Mouse (Mus musculus) heart, embryonic 16.5 days (tissue): ENCODE measurements at regions not wholly inside any gene's neighbourhood (a gene's known extent, or its start where the extent isn't known, plus 50 kb on each side); places are given as distances from the start of the nearest gene placed in this dataset.
A peak's percentile ranks its signal among the peaks of the same experiment; 100 is the strongest.

Source experiments
- ATAC-seq: fragments of 200-750 bp; cut with Nextera tagmentation; replicated peaks from 2 replicates; pipeline ENCODE4 v1.8.0; 2017; ENCODE audit warnings: moderate number of reproducible peaks; ENCODE audit not compliant: insufficient read depth, low FRiP score; ENCODE audit errors: extremely low read depth
- H3K27ac ChIP-seq: fragments of 300-500 bp; sonication (generic); 2 replicates; pipeline ENCODE4 v1.5.1; 2014; ENCODE audit warnings: mild to moderate bottlenecking, low read length, control low read depth, moderate library complexity
- H3K27me3 ChIP-seq: fragments of 300-500 bp; sonication (generic); 2 replicates; pipeline ENCODE4 v1.6.1; 2014; ENCODE audit warnings: low read length, mixed read lengths; ENCODE audit not compliant: control insufficient read depth, insufficient read depth
- H3K36me3 ChIP-seq: fragments of 300-500 bp; sonication (generic); 2 replicates; pipeline ENCODE4 v1.6.1; 2014; ENCODE audit not compliant: control insufficient read depth, insufficient read depth
- H3K4me1 ChIP-seq: fragments of 300-500 bp; sonication (generic); 2 replicates; pipeline ENCODE4 v1.6.1; 2014; ENCODE audit warnings: low read length, mixed read lengths; ENCODE audit not compliant: control insufficient read depth, insufficient read depth
- H3K4me2 ChIP-seq: fragments of 300-500 bp; sonication (generic); 2 replicates; pipeline ENCODE4 v1.6.1; 2014; ENCODE audit warnings: low read depth, mild to moderate bottlenecking, control low read depth, low read length
- H3K4me3 ChIP-seq: fragments of 300-500 bp; sonication (generic); 2 replicates; pipeline ENCODE4 v1.5.1; 2014; ENCODE audit warnings: mild to moderate bottlenecking, control low read depth, low read length
- H3K9ac ChIP-seq: fragments of 300-500 bp; sonication (generic); 2 replicates; pipeline ENCODE4 v1.6.1; 2014; ENCODE audit warnings: low read length, control low read depth
- H3K9me3 ChIP-seq: fragments of 300-500 bp; sonication (generic); replicated peaks from 2 replicates; pipeline ENCODE4 v1.6.1; 2016; ENCODE audit warnings: low read length; ENCODE audit not compliant: control insufficient read depth
- WGBS: fragments of 180-500 bp; shearing (Covaris S2); extraction: QIAGEN DNeasy Blood & Tissue Kit; methylation state at CpG from one replicate; pipeline ENCODE4 v1.1.7; 2014; 5-methylcytosine and 5-hydroxymethylcytosine counted together

DNA sequence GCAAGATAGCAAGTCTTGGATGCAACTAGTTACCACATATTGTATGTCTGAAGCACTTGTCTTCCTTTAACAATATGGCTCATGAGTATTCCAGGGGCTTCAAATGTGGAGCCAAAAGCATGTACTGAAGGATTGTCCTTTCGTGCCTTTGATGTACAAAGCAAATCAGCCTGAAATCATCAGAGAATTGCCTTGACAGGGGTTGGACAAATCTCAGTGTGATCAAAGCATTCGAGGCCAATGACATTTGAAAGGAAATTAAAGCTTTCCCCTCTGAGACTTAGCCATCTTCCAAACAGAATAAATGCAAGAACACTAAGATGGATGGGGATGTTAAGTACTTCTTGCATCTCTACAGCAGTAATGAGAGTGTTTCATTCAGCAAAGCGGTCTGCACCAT is 1144.9 kb downstream of the Mat2b start:
- H3K9ac ChIP-seq: no peak overlapping the region
- no peaks in the 10 kb centered on the region for H3K9me3 ChIP-seq
- H3K27me3 ChIP-seq: no peaks in the 10 kb centered on the region
- no peak overlapping the region for H3K27ac ChIP-seq
- no peak for ATAC-seq
- no peaks in the 10 kb centered on the region for H3K4me1 ChIP-seq
- WGBS: 62% methylated on average over 3 of the region's 3 CpGs
- H3K36me3 ChIP-seq: no peaks in the 10 kb centered on the region
- no peak overlapping the region for H3K4me3 ChIP-seq
- no peak overlapping the region for H3K4me2 ChIP-seq

DNA sequence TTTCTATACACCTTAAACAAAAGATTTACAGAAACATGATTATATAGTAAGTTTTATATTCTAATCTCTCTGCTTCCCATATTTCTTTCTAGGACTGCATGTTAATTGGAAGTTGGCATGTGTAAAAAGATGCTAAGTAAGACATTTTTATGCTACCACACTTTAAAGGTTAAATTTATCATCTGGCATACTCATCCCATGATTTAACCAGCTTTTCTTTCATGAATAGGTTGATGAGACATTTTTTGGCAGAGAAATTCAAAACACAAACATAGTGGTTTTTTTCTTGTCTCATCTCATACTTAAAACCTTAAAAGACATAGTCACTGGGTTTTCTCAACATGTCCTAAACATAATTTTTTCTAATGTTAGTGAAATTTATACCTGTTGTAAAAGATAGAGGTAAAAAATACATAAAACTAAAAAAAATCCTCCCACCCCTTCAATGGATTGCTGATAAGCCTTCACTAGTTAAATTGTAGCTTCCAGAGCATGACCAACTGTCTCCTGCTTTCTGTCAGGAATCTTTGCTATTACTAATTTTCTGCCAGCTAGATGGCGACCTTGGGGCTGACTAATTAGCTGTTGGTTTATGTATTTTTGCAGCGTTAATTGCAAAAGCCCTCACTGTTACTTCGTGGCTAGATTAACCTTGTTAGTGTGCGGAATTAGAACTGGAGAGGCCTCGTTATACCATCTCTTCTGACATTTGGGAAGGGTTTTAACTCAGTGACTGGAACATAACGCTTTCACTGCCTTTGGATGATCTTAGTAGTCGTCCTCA is 1169.9 kb downstream of the Mat2b start:
- H3K27ac ChIP-seq: no peak overlapping the region

DNA sequence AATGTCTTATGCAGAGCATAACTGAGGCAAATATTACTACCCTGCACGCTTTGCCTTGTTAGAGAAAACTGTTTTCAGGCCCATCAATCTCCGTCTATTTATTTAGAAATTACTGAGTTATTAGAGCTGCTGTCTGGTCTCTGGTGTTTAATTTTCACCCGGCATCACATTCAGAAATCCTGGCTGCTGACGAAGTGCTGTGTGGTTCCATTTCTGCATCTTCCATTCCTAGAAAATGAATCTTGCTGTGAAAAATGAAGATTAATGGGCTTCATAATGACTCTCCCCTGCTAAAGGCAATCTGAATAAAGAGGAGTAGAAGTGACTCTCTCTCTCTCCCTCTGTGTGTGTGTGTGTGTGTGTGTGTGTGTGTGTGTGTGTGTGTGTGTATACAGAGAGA is 1199.8 kb downstream of the Mat2b start:
- no peak for ATAC-seq
- no peaks in the 10 kb centered on the region for H3K27me3 ChIP-seq
- no peak overlapping the region for H3K4me3 ChIP-seq
- no peak overlapping the region for H3K9ac ChIP-seq
- H3K9me3 ChIP-seq: no peaks in the 10 kb centered on the region
- no peaks in the 10 kb centered on the region for H3K4me1 ChIP-seq
- no peak overlapping the region for H3K27ac ChIP-seq
- H3K4me2 ChIP-seq: no peak overlapping the region
- H3K36me3 ChIP-seq: no peaks in the 10 kb centered on the region
- 60% methylated on average over 4 of the region's 4 CpGs for WGBS

More for the DNA sequence above, 1169.9 kb downstream of the Mat2b start:
- H3K27me3 ChIP-seq: no peaks in the 10 kb centered on the region
- ATAC-seq: no peak
- H3K4me2 ChIP-seq: no peak overlapping the region
- no peak overlapping the region for H3K4me3 ChIP-seq
- H3K36me3 ChIP-seq: no peaks in the 10 kb centered on the region
- H3K9me3 ChIP-seq: no peaks in the 10 kb centered on the region
- no peak overlapping the region for H3K9ac ChIP-seq
- no peaks in the 10 kb centered on the region for H3K4me1 ChIP-seq
- 54% methylated on average over 7 of the region's 7 CpGs for WGBS

DNA sequence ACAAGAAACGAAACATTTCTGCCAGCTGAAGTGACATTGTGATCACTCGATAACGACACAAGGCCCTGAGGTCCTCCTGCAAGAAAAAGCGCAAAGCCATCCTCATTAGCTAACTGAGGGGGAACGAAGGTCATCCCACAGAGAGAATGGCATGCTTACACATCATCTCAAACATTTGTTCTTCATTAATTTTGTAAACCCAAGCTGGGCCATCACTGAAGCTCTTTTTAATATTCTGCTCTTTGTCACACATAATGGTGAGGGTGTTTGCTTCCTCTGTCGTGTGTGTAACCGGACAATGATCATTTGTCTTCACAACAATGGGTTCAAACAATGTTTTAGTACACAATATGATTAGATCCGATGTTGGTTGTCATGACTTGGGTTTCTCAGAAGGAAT is 1217.9 kb downstream of the Mat2b start:
- no peaks in the 10 kb centered on the region for H3K36me3 ChIP-seq
- ATAC-seq: no peak
- H3K9me3 ChIP-seq: no peaks in the 10 kb centered on the region
- WGBS: 67% methylated on average over 8 of the region's 8 CpGs
- H3K27me3 ChIP-seq: no peaks in the 10 kb centered on the region
- no peak overlapping the region for H3K9ac ChIP-seq
- no peaks in the 10 kb centered on the region for H3K4me1 ChIP-seq
- no peak overlapping the region for H3K4me3 ChIP-seq
- H3K27ac ChIP-seq: no peak overlapping the region
- H3K4me2 ChIP-seq: no peak overlapping the region

DNA sequence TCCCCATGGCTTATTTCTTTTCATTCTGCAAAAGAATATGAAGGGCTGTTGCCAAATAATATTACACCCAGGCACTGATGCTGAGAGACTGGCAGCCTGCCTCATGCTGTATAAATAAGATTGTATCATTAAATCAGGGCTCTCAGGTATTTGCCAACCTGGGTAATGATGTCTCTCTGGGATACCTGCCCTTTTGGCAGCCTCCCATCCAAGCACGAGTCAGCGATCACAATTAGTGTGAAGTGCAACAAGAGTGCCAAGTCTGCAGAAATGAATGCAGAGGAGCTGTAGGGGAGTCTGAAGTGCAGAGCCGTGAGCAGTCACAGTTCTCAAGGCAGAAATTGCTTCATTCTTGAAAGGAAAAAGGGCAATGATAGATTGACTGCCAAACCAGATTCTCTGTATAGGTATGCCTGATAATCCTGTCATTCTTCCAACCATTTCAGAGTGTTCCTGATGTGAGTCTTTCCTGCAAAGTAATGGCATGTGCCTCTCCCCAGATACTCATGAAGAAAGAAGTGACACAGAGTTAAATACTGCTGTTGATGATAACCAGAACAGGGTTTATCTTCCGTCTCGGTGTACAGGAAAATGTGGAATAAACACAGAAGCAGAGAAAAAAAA is 1241.6 kb downstream of the Mat2b start:
- Histone ChIP-seq H3K9me3 (no peaks in the 10 kb centered on the region), H3K27me3 (no peaks in the 10 kb centered on the region), H3K4me3 (no peak overlapping the region), H3K27ac (no peak overlapping the region), H3K4me1 (no peaks in the 10 kb centered on the region), H3K4me2 (no peak overlapping the region), H3K36me3 (no peaks in the 10 kb centered on the region), H3K9ac (no peak overlapping the region)
- 28% methylated on average over 5 of the region's 5 CpGs for WGBS
- no peak for ATAC-seq

DNA sequence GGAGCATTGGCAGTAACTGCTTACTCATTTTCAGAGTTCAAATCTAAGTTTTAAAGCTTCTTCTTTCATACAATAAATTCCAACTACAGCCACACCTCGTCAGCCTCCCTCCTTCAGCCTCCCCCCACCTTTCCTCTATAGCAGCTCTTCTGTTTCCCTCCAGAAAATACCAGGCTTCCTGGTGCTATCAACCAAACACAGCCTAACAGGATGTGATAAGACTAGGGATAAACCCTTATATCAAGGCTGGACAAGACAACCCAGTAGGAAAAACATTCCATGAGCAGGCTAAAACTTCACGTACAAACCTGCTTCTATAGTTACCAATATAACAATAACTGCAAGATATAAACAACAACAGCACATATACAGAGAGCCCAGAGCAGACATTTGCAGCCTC is 1248.6 kb downstream of the Mat2b start:
- 0 out of 2 replicates have a peak, but pooled peaks have one; percentile 52 for ATAC-seq
- H3K4me2 ChIP-seq: no peak overlapping the region

DNA sequence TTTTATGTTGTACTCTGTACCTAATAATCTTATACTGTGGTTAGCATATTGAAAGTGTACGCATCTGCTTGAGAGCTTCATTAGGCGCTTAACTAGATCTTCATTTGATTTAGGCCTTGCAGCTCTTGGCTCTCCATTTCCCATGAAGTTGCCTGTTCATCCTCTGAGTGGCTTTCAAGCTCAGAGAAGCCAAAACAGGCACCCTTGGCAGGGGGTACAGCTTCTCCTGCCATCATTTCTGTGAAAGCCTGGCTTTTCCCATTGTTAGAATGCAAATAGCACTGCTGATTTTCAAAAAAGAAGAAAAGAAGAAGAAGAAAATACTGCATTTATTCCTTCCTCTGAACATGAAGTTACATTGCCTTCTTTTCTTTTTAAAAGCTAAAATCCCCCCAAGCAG is 1283.3 kb downstream of the Mat2b start:
- Histone ChIP-seq H3K27ac (no peak overlapping the region), H3K9ac (no peak overlapping the region), H3K9me3 (no peaks in the 10 kb centered on the region), H3K27me3 (no peaks in the 10 kb centered on the region), H3K4me1 (no peaks in the 10 kb centered on the region), H3K4me3 (no peak overlapping the region), H3K36me3 (no peaks in the 10 kb centered on the region), H3K4me2 (no peak overlapping the region)
- no peak for ATAC-seq
- WGBS: 85% methylated on average over 2 of the region's 2 CpGs

More for the DNA sequence above, 1248.6 kb downstream of the Mat2b start:
- Histone ChIP-seq H3K27me3 (no peaks in the 10 kb centered on the region), H3K4me3 (no peak overlapping the region), H3K27ac (no peak overlapping the region), H3K9ac (no peak overlapping the region), H3K4me1 (no peaks in the 10 kb centered on the region), H3K9me3 (no peaks in the 10 kb centered on the region), H3K36me3 (no peaks in the 10 kb centered on the region)
- 40% methylated on average over 2 of the region's 2 CpGs for WGBS

DNA sequence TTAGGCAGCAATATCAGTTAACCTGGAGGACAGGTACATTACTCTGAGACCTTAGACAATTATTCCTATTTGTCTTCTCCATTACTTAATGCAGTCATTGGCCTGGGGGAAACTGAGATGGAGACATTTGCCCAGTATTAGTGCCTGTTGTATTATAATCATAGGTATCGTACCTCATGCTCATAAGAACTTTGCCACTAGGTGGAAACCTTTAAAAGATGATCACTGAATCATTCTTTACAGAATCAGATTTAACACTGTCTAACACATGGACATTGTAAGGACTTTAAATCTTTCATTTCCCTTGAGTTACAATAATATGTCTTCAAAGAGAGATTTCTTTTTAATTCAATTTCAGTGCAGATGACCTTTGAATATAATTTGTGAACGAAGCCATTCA is 1283.8 kb downstream of the Mat2b start:
- ATAC-seq: no peak
- no peak overlapping the region for H3K4me3 ChIP-seq

DNA sequence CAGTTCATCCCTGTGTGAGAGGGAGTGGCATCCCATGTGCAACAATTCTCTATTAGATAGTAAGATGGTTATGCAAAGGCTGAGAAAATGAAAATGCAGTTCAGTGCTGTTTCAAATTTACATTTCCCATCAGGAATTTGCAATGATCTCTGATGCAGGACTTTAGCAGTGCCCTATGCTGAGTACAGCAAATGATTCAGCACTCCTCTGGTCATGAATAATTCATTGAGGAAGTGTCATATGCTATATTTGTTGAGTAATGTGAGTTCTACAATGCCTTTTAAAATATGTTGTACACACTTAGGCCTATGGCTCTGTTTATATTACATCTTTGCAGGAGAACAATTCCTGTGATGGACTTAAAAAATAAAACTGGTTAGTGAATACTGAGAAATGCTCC is 1330.2 kb downstream of the Mat2b start:
- H3K4me1 ChIP-seq: no peaks in the 10 kb centered on the region
- H3K9ac ChIP-seq: no peak overlapping the region
- no peak overlapping the region for H3K4me2 ChIP-seq
- H3K9me3 ChIP-seq: no peaks in the 10 kb centered on the region
- no peak overlapping the region for H3K27ac ChIP-seq
- no peak overlapping the region for H3K4me3 ChIP-seq
- H3K36me3 ChIP-seq: no peaks in the 10 kb centered on the region
- H3K27me3 ChIP-seq: no peaks in the 10 kb centered on the region
- ATAC-seq: no peak

More for the DNA sequence above, 1283.8 kb downstream of the Mat2b start:
- H3K27me3 ChIP-seq: no peaks in the 10 kb centered on the region
- H3K9ac ChIP-seq: no peak overlapping the region
- no peaks in the 10 kb centered on the region for H3K9me3 ChIP-seq
- no peaks in the 10 kb centered on the region for H3K36me3 ChIP-seq
- WGBS: 80% methylated on average over 2 of the region's 2 CpGs
- no peaks in the 10 kb centered on the region for H3K4me1 ChIP-seq
- H3K4me2 ChIP-seq: no peak overlapping the region
- no peak overlapping the region for H3K27ac ChIP-seq
